Mouse (Mus musculus) G1E (cell line): Measurements from ENCODE around the gene Ston1. TPM values are rescaled to one million over a fixed set of nuclear protein-coding genes. Genes with fewer than 3 reads are reported as not detected.

Experiments
- ATAC-seq: 2 replicates; pipeline ENCODE4 v1.8.0; 2016; ENCODE audit warnings: mild to moderate bottlenecking; ENCODE audit not compliant: insufficient number of reproducible peaks, poor library complexity, low FRiP score, severe bottlenecking; ENCODE audit errors: extremely low read depth
- DNase-seq: peaks from one replicate; pipeline ENCODE4 v3.0.0; 2012; ENCODE audit warnings: low spot score
- H3K27me3 ChIP-seq: 2 replicates; pipeline ENCODE4 v1.6.1; 2012; ENCODE audit warnings: mild to moderate bottlenecking, low read length, inconsistent platforms; ENCODE audit not compliant: insufficient read depth
- H3K36me3 ChIP-seq: replicated peaks from 2 replicates; pipeline ENCODE3; 2012; ENCODE audit warnings: mild to moderate bottlenecking, inconsistent platforms
- H3K4me1 ChIP-seq: 2 replicates; pipeline ENCODE4 v1.6.1; 2012; ENCODE audit warnings: low read depth, low read length, inconsistent platforms, mixed read lengths; ENCODE audit not compliant: insufficient read depth
- H3K4me3 ChIP-seq: 2 replicates; pipeline ENCODE4 v1.5.1; 2012; ENCODE audit warnings: low read depth, mild to moderate bottlenecking, inconsistent platforms, low read length, moderate library complexity, mixed read lengths
- H3K9me3 ChIP-seq: replicated peaks from 2 replicates; pipeline ENCODE4 v1.6.1; 2012; ENCODE audit warnings: inconsistent platforms
- CTCF ChIP-seq: IDR thresholded peaks from 2 replicates; pipeline ENCODE4 v1.5.1; 2012; ENCODE audit warnings: low read depth, low read length, inconsistent platforms, mixed read lengths
- GATA1 ChIP-seq: IDR thresholded peaks from 2 replicates; pipeline ENCODE4 v1.6.1; 2012; ENCODE audit warnings: borderline replicate concordance, low read length, inconsistent platforms, mixed read lengths
- GATA2 ChIP-seq: IDR thresholded peaks from 2 replicates; pipeline ENCODE4 v1.6.1; 2012; ENCODE audit warnings: low read depth, low read length, inconsistent platforms, borderline replicate concordance
- POLR2AphosphoS5 ChIP-seq: IDR thresholded peaks from 2 replicates; pipeline ENCODE4 v1.6.1; 2012; ENCODE audit warnings: low read depth, low read length, inconsistent platforms; ENCODE audit not compliant: insufficient replicate concordance
- TAL1 ChIP-seq: conservative IDR thresholded peaks from 2 replicates; pipeline ENCODE4 v1.6.1; 2012; ENCODE audit warnings: low read depth, low read length, inconsistent platforms, mixed read lengths
- polyA plus RNA-seq: library from polyadenylated mRNA; stranded (reverse); fragments of >175 nt; gene quantifications from 2 replicates; pipeline ENCODE4 v1.2.3, GENCODE M21; 2012
- total RNA-seq, 2 experiments: library from RNA; stranded (forward) in 1 of 2; stranded (reverse) in 1 of 2; fragments of 200-1000 nt in 1 of 2; fragments of >200 nt in 1 of 2; fragmentation: Nextera tagmentation in 1 of 2; gene quantifications; 2 replicates each; pipeline ENCODE4 v1.2.3; 2014 to 2017

The Ston1 gene
- total and polyA plus RNA-seq, 3 experiments = 0.14 to 1.1 (median 0.49) TPM

DNA sequence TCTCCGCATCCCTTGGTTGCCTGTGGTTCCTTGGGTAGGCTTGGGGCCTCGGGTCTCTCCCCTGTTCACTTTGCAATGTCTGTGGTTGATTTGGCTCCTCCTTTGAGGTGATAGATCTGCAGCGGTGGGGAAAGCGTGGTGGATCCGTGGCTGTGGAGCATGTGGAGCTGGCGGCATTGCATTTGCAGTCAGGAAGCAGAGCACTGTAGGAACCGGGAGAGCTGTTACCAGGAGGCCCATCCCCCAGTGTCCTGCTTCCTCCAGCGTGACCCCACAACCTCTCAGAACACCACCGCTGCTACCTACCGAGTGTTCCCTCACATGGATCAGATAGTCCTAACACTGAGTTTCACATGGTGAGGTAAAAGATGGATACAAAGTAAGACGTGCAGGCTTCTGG lies 26.7 kb upstream of the Ston1 start:
- H3K4me3 ChIP-seq = no peak overlapping the region
- peaks cover 78% of the 10 kb centered on the region for H3K36me3 ChIP-seq
- no peaks in the 10 kb centered on the region for H3K4me1 ChIP-seq
- no peak for DNase-seq
- no peak for TF ChIP-seq CTCF
- no peak for TF ChIP-seq GATA2
- TF ChIP-seq GATA1 = no peak
- no peak for TF ChIP-seq POLR2AphosphoS5
- TF ChIP-seq TAL1 = no peak
- H3K27me3 ChIP-seq = no peaks in the 10 kb centered on the region
- ATAC-seq = no peak
- no peaks in the 10 kb centered on the region for H3K9me3 ChIP-seq

- TF ChIP-seq CTCF (no peak), GATA2 (no peak), POLR2AphosphoS5 (no peak), TAL1 (no peak), GATA1 (no peak)
These were observed 22.7 kb upstream of the Ston1 start for GRCm38 (mm10) chr17:88574811-88575210.

GRCm38 (mm10) chr17:88578522-88579242 lies 18.8 kb upstream of the Ston1 start:
- no peak for TF ChIP-seq POLR2AphosphoS5
- no peak for TF ChIP-seq GATA1
- TF ChIP-seq CTCF = no peak
- TF ChIP-seq GATA2 = no peak
- no peak for TF ChIP-seq TAL1
- Histone ChIP-seq H3K4me1 (no peaks in the 10 kb centered on the region), H3K27me3 (no peaks in the 10 kb centered on the region), H3K36me3 (peaks cover 79% of the 10 kb centered on the region), H3K9me3 (no peaks in the 10 kb centered on the region), H3K4me3 (no peak overlapping the region)
- DNase-seq (no peak), ATAC-seq (no peak)

More at GRCm38 (mm10) chr17:88574811-88575210, 22.7 kb upstream of the Ston1 start:
- H3K36me3 ChIP-seq = peaks cover 75% of the 10 kb centered on the region
- no peaks in the 10 kb centered on the region for H3K27me3 ChIP-seq
- no peak for DNase-seq
- H3K4me3 ChIP-seq = no peak overlapping the region
- H3K4me1 ChIP-seq = no peaks in the 10 kb centered on the region
- no peak for ATAC-seq
- H3K9me3 ChIP-seq = no peaks in the 10 kb centered on the region

- ATAC-seq (no peak), DNase-seq (no peak)
- Histone ChIP-seq H3K4me1 (no peaks in the 10 kb centered on the region), H3K36me3 (peaks cover 84% of the 10 kb centered on the region), H3K4me3 (no peak overlapping the region), H3K9me3 (no peaks in the 10 kb centered on the region), H3K27me3 (no peaks in the 10 kb centered on the region)
- TF ChIP-seq CTCF (no peak), POLR2AphosphoS5 (no peak), GATA2 (no peak), GATA1 (no peak), TAL1 (no peak)
These were observed 16.9 kb upstream of the Ston1 start for GRCm38 (mm10) chr17:88580556-88580955.

DNA sequence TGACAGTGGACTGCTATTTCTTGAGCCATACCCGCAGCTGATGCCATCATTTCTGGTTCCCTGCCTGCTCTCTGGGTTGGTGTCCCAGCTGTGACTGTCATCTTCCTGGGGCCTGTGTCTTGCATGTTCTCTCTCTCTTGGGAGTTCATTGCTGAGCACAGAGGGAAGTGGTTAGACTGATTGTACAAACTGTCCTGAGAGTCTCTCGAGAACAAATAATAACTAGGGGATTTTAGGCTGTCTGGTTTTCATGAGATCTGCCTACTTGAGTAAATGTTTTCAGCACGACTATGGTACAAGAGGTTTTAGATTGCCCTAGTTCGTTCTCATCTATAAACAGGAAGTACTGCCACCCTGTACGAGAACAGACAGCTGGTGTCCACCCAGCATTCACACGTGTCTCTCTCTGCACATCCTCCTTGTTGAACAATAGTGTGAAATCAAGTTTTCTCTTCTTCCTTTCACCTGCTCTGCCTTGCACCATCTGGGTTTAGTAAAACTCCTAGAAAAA lies 15.9 kb upstream of the Ston1 start:
- DNase-seq = no peak
- H3K27me3 ChIP-seq = no peaks in the 10 kb centered on the region
- no peaks in the 10 kb centered on the region for H3K4me1 ChIP-seq
- no peak for ATAC-seq
- H3K9me3 ChIP-seq = no peaks in the 10 kb centered on the region
- no peak for TF ChIP-seq CTCF
- no peak for TF ChIP-seq TAL1
- no peak for TF ChIP-seq GATA1
- no peak for TF ChIP-seq GATA2
- no peak for TF ChIP-seq POLR2AphosphoS5
- peaks cover 84% of the 10 kb centered on the region for H3K36me3 ChIP-seq
- H3K4me3 ChIP-seq = no peak overlapping the region

GRCm38 (mm10) chr17:88582999-88583398 lies 14.5 kb upstream of the Ston1 start:
- H3K27me3 ChIP-seq = no peaks in the 10 kb centered on the region
- H3K9me3 ChIP-seq = no peaks in the 10 kb centered on the region
- TF ChIP-seq TAL1 = no peak
- no peak for TF ChIP-seq POLR2AphosphoS5
- no peaks in the 10 kb centered on the region for H3K4me1 ChIP-seq
- no peak for DNase-seq
- ATAC-seq = no peak
- H3K4me3 ChIP-seq = no peak overlapping the region
- H3K36me3 ChIP-seq = peaks cover 81% of the 10 kb centered on the region
